Mouse (Mus musculus): ENCODE measurements around the gene Renbp. TPM values are rescaled to one million over a fixed set of nuclear protein-coding genes. Genes with fewer than 3 reads are reported as not detected.

The Renbp gene
- polyA plus RNA-seq, 1 experiment from 2014 or later = 20.6 TPM

GRCm38 (mm10) chrX:73914827-73915703 lies 15.6 kb downstream of the Renbp start:
- H3K4me1 ChIP-seq (replicated peaks) = peaks cover 6% of the 10 kb centered on the region
- 36% methylated on average over 31 of the region's 31 CpGs for WGBS
- no peaks in the 10 kb centered on the region for H3K27me3 ChIP-seq (ENCODE audit: insufficient read depth, poor library complexity, severe bottlenecking)
- no peaks in the 10 kb centered on the region for H3K9me3 ChIP-seq
- DNase-seq (ENCODE audit: low spot score) = peak; percentile 89
- peak overlapping the region; percentile 32 for H3K4me3 ChIP-seq
- peaks cover 33% of the 10 kb centered on the region for H3K36me3 ChIP-seq
- peak overlapping the region; percentile 80 for H3K27ac ChIP-seq

DNA sequence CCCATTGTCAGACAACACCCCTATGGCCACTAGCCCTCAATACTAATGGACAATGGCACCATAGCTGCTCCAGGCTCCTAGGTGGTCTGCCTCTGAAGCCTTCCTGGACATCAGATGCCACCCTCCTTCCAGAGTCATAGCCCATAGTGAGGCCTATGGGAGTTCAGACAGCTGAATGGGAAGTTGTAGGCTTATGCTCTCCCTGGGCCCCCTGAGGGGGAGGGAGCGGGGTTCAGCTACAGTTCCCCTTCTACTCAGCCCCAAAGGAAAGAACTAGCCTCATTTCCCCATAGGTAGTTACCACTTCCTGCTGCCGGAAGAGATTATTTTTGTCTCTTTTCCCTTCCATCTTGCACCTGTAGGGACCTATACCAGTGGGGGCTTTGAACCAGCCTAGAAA lies 19.1 kb downstream of the Renbp start:
- no peak for DNase-seq (ENCODE audit: low spot score)
- H3K4me3 ChIP-seq = no peak overlapping the region
- no peaks in the 10 kb centered on the region for H3K27me3 ChIP-seq (ENCODE audit: insufficient read depth, poor library complexity, severe bottlenecking)
- peaks cover 6% of the 10 kb centered on the region for H3K4me1 ChIP-seq (replicated peaks)
- WGBS = 83% methylated on average over 2 of the region's 2 CpGs
- H3K9me3 ChIP-seq = no peaks in the 10 kb centered on the region
- no peaks in the 10 kb centered on the region for H3K36me3 ChIP-seq
- no peak overlapping the region for H3K27ac ChIP-seq

GRCm38 (mm10) chrX:73911156-73911555 lies 19.5 kb downstream of the Renbp start:
- H3K4me1 ChIP-seq (replicated peaks) = peaks cover 6% of the 10 kb centered on the region
- WGBS = 25% methylated on average over 26 of the region's 26 CpGs
- H3K27me3 ChIP-seq (ENCODE audit: insufficient read depth, poor library complexity, severe bottlenecking) = no peaks in the 10 kb centered on the region
- H3K36me3 ChIP-seq = no peaks in the 10 kb centered on the region
- peak overlapping the region; percentile 29; the same call in 1 of the 2 replicates for H3K27ac ChIP-seq
- peak overlapping the region; percentile 38 for H3K4me3 ChIP-seq
- no peak for DNase-seq (ENCODE audit: low spot score)
- no peaks in the 10 kb centered on the region for H3K9me3 ChIP-seq

GRCm38 (mm10) chrX:73910451-73910850 lies 20.2 kb downstream of the Renbp start:
- Histone ChIP-seq H3K9me3 (no peaks in the 10 kb centered on the region), H3K36me3 (no peaks in the 10 kb centered on the region), H3K27ac (no peak overlapping the region), H3K4me1 (replicated peaks) (peaks cover 6% of the 10 kb centered on the region), H3K4me3 (peak overlapping the region; percentile 38), H3K27me3 (ENCODE audit: insufficient read depth, poor library complexity, severe bottlenecking) (no peaks in the 10 kb centered on the region)
- DNase-seq (ENCODE audit: low spot score) = no peak

- H3K36me3 ChIP-seq = no peaks in the 10 kb centered on the region
- H3K4me1 ChIP-seq (replicated peaks) = peaks cover 6% of the 10 kb centered on the region
- H3K27me3 ChIP-seq (ENCODE audit: insufficient read depth, poor library complexity, severe bottlenecking) = no peaks in the 10 kb centered on the region
- no peak overlapping the region for H3K4me3 ChIP-seq
- no peak for DNase-seq (ENCODE audit: low spot score)
- H3K27ac ChIP-seq = no peak overlapping the region
- H3K9me3 ChIP-seq = no peaks in the 10 kb centered on the region
- WGBS = 74% methylated on average over 1 of the region's 1 CpGs
Observed at GRCm38 (mm10) chrX:73910049-73910448, 20.6 kb downstream of the Renbp start.

- no peaks in the 10 kb centered on the region for H3K27me3 ChIP-seq (ENCODE audit: insufficient read depth, poor library complexity, severe bottlenecking)
- no peaks in the 10 kb centered on the region for H3K36me3 ChIP-seq
- no peaks in the 10 kb centered on the region for H3K9me3 ChIP-seq
- no peak overlapping the region for H3K4me3 ChIP-seq
- WGBS = 67% methylated on average over 3 of the region's 3 CpGs
- DNase-seq (ENCODE audit: low spot score) = no peak
- H3K4me1 ChIP-seq (replicated peaks) = no peaks in the 10 kb centered on the region
- H3K27ac ChIP-seq = no peak overlapping the region
Observed at GRCm38 (mm10) chrX:73897959-73898358, 32.7 kb downstream of the Renbp start.

- no peaks in the 10 kb centered on the region for H3K4me1 ChIP-seq (replicated peaks)
- DNase-seq (ENCODE audit: low spot score) = peak; percentile 27
- H3K27me3 ChIP-seq (ENCODE audit: insufficient read depth, poor library complexity, severe bottlenecking) = no peaks in the 10 kb centered on the region
- WGBS = 26% methylated on average over 2 of the region's 2 CpGs
- H3K27ac ChIP-seq = no peak within 1 kb of the TSS
- no peaks in the 10 kb centered on the region for H3K36me3 ChIP-seq
- H3K9me3 ChIP-seq = no peaks in the 10 kb centered on the region
- H3K4me3 ChIP-seq = no peak within 1 kb of the TSS
Observed at GRCm38 (mm10) chrX:73895719-73896118, 34.9 kb downstream of the Renbp start, which contains the start of gene L1cam. L1cam (minus strand) TSS chrX:73896105.

- Histone ChIP-seq H3K4me3 (no peak overlapping the region), H3K27ac (no peak overlapping the region), H3K4me1 (replicated peaks) (no peaks in the 10 kb centered on the region), H3K9me3 (no peaks in the 10 kb centered on the region), H3K36me3 (no peaks in the 10 kb centered on the region), H3K27me3 (ENCODE audit: insufficient read depth, poor library complexity, severe bottlenecking) (no peaks in the 10 kb centered on the region)
- DNase-seq (ENCODE audit: low spot score) = no peak
- WGBS = 87% methylated on average over 14 of the region's 14 CpGs
Observed at GRCm38 (mm10) chrX:73892833-73893232, 37.8 kb downstream of the Renbp start.

DNA sequence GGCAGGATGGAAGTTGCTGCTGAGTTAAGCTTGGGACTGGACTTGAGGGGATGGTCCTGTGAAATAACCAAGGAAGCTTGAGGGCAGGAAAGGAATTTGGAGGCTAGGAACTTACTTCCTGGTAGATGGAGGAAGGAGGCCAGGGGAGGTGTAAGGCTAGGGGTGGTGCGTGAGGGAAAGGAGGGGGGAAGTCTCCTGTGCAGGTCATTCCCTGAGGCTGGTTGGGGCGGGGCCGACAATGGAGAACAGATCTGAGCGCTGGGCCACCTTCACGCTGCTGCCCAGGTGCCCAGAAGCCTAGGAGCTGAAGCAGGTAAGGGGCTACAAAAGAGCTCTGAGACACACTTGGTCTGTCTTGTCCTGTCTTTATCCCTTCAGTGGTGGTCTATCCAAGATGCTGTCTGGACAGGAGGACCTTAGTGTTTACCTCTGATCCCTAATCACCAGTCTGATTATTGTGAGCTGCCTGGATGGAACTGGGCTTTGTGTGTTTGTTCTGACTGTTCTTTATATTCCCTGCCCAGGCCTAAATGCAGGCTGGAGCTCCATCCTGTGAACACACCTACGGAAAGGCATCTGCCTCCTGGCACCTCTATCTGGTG lies 39.0 kb downstream of the Renbp start, which contains the start of gene Avpr2:
Gene Avpr2, plus strand, starts transcription at position 552 of the 602 bp plus-strand sequence.
- DNase-seq (ENCODE audit: low spot score) = no peak
- 81% methylated on average over 6 of the region's 6 CpGs for WGBS
- Histone ChIP-seq H3K4me1 (replicated peaks) (no peaks in the 10 kb centered on the region), H3K9me3 (no peaks in the 10 kb centered on the region), H3K4me3 (no peak within 1 kb of the TSS), H3K27ac (no peak within 1 kb of the TSS), H3K27me3 (ENCODE audit: insufficient read depth, poor library complexity, severe bottlenecking) (no peaks in the 10 kb centered on the region), H3K36me3 (no peaks in the 10 kb centered on the region)

DNA sequence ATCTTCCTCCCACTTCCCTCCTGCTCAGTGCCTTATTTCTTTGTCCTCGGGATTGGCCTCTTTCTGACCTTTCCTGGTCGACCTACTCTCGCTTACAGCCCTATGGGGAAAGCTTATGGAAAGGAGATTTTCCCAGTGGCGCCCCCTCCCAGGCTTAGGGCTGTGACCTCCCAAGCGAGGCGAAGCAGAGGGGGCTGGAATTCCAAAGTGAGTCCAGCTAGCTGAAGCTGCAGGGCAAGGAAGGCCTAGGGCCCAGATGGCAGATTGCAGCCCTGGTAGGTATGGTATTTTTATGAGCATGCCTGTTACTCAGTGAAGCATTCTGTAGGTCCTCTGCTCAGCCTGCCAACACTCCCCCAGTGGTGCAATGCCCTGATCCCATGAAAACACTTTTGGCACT lies 49.2 kb downstream of the Renbp start:
- WGBS = 11% methylated on average over 6 of the region's 6 CpGs
- Histone ChIP-seq H3K27ac (peak overlapping the region; percentile 73; the same call in 1 of the 2 replicates), H3K4me3 (peak overlapping the region; percentile 54), H3K36me3 (no peaks in the 10 kb centered on the region), H3K27me3 (ENCODE audit: insufficient read depth, poor library complexity, severe bottlenecking) (peaks cover 44% of the 10 kb centered on the region), H3K4me1 (replicated peaks) (no peaks in the 10 kb centered on the region; the same call in 1 of the 2 replicates), H3K9me3 (no peaks in the 10 kb centered on the region)
- DNase-seq (ENCODE audit: low spot score) = peak; percentile 30

DNA sequence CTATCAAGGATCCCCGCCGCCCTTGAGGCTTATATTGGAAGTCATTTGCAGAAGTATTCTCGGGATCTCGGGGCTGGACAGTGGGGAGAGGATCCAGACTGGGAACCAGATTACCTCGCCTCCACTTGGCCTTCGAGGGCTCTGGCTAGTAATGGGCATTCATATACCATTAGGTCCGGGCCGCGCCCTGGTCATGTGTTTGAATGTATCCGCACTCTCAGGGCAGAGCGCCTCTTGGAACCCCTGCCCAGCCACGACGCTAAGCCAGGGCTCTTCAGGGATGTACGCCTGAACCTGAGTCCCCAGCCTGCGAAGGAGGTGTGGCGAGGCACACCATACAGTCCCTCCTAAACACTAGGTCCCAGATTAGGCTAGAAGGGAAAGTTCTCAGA lies 49.6 kb downstream of the Renbp start:
- DNase-seq (ENCODE audit: low spot score) = peak; percentile 9
- peak overlapping the region; percentile 73 for H3K27ac ChIP-seq
- peak overlapping the region; percentile 54 for H3K4me3 ChIP-seq
- H3K36me3 ChIP-seq = no peaks in the 10 kb centered on the region
- no peaks in the 10 kb centered on the region for H3K9me3 ChIP-seq
- H3K4me1 ChIP-seq (replicated peaks) = no peaks in the 10 kb centered on the region; the same call in 1 of the 2 replicates
- H3K27me3 ChIP-seq (ENCODE audit: insufficient read depth, poor library complexity, severe bottlenecking) = peaks cover 44% of the 10 kb centered on the region
- WGBS = 20% methylated on average over 16 of the region's 16 CpGs

DNA sequence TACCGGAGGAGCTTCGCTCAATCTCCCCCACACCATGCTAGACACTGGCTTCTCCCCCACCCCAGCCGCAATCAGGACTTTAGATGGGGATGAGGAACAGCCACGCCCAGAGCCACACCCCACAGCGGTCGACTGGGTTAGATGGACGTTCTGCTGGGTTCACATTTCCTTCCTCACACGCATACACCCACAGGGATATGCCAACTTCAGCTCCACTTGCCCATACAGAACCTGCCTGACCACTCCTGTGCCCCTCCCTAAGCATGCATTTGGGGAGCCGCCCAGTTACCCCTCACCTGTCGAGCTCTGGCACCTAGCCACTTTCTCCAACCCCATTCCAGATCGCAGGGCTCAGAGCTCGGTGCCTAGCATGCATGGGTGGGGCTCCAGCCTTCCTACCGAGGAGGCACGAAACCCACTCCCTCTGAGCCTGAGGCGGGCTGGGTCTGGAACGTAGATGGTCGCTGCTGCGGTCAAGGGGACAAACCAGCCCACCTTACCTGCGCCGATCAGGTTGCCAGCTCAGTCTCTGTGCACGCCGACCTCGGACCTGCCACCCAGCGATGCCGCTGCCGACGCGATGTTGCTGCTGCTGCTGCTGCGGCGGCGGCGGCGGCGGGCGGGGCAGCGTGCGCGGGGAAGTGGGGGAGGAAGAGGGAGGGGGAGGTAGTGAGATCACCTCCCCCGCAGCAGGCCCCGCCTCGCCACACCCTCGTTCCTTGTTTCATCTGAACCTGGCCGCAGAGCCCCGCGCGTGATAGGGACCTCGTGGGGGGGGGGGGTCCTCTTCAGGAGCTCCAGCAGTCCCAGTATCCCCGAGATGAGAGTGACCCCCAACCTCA lies 50.2 kb downstream of the Renbp start:
- H3K27me3 ChIP-seq (ENCODE audit: insufficient read depth, poor library complexity, severe bottlenecking) = peaks cover 44% of the 10 kb centered on the region
- 19% methylated on average over 46 of the region's 48 CpGs for WGBS
- peak overlapping the region; percentile 73 for H3K27ac ChIP-seq
- H3K4me1 ChIP-seq (replicated peaks) = no peaks in the 10 kb centered on the region; the same call in 1 of the 2 replicates
- peak; percentile 35 for DNase-seq (ENCODE audit: low spot score)
- H3K4me3 ChIP-seq = peak overlapping the region; percentile 54
- no peaks in the 10 kb centered on the region for H3K9me3 ChIP-seq
- H3K36me3 ChIP-seq = no peaks in the 10 kb centered on the region

Measured in hindbrain, embryonic 10.5 days (tissue).